Mouse (Mus musculus) embryonic fibroblast, embryonic 13.5 days (primary cell): Measurements from ENCODE around the gene Bid. TPM values are rescaled to one million over a fixed set of nuclear protein-coding genes. Genes with fewer than 3 reads are reported as not detected.
A peak's percentile ranks its signal among the peaks of the same experiment; 100 is the strongest.

Experiments used
- H3K27ac ChIP-seq: 2 replicates; pipeline ENCODE4 v1.5.1; 2012; ENCODE audit warnings: low read length, control low read depth, inconsistent platforms; ENCODE audit not compliant: insufficient read depth
- H3K4me1 ChIP-seq: 2 replicates; pipeline ENCODE4 v1.6.1; 2011; ENCODE audit warnings: low read length; ENCODE audit not compliant: control insufficient read depth, insufficient read depth
- H3K4me3 ChIP-seq: 2 replicates; pipeline ENCODE4 v1.5.1; 2011; ENCODE audit warnings: mild to moderate bottlenecking, control low read depth, low read length; ENCODE audit not compliant: insufficient read depth
- CTCF ChIP-seq: IDR thresholded peaks from 2 replicates; pipeline ENCODE4 v1.5.1; 2011; ENCODE audit warnings: mild to moderate bottlenecking, control low read depth, low read length, moderate library complexity, borderline replicate concordance; ENCODE audit not compliant: insufficient read depth
- POLR2A ChIP-seq: IDR thresholded peaks from 2 replicates; pipeline ENCODE4 v1.6.1; 2011; ENCODE audit warnings: low read depth, mild to moderate bottlenecking, control low read depth, low read length, moderate library complexity
- polyA plus RNA-seq: library from polyadenylated mRNA; stranded (reverse); fragments of >200 nt; gene quantifications from 2 replicates; pipeline ENCODE4 v1.2.4, GENCODE M21; 2011; ENCODE audit warnings: low read depth; ENCODE audit not compliant: missing spikeins, insufficient read length

The Bid gene
- polyA plus RNA-seq, 1 experiment = 21.7 TPM

GRCm38 (mm10) chr6:120906521-120906920 lies 10.1 kb downstream of the Bid start:
- Histone ChIP-seq H3K27ac (no peak overlapping the region), H3K4me3 (no peak overlapping the region), H3K4me1 (no peaks in the 10 kb centered on the region)
- TF ChIP-seq POLR2A (no peak), CTCF (no peak)

- no peaks in the 10 kb centered on the region for H3K4me1 ChIP-seq
- no peak overlapping the region for H3K4me3 ChIP-seq
- no peak overlapping the region for H3K27ac ChIP-seq
- TF ChIP-seq POLR2A (no peak), CTCF (no peak)
Measured at GRCm38 (mm10) chr6:120905111-120905510, 11.5 kb downstream of the Bid start.

GRCm38 (mm10) chr6:120903961-120904360 lies 12.7 kb downstream of the Bid start:
- H3K4me3 ChIP-seq = no peak overlapping the region
- no peak overlapping the region for H3K27ac ChIP-seq
- no peak for TF ChIP-seq POLR2A
- TF ChIP-seq CTCF = no peak
- no peaks in the 10 kb centered on the region for H3K4me1 ChIP-seq

GRCm38 (mm10) chr6:120903450-120903912 lies 13.2 kb downstream of the Bid start:
- TF ChIP-seq POLR2A (no peak), CTCF (0 out of 2 replicates have a peak, but pooled peaks have one; percentile 9)
- H3K4me3 ChIP-seq = no peak overlapping the region
- H3K4me1 ChIP-seq = no peaks in the 10 kb centered on the region
- no peak overlapping the region for H3K27ac ChIP-seq

- Histone ChIP-seq H3K4me1 (no peaks in the 10 kb centered on the region), H3K4me3 (no peak overlapping the region), H3K27ac (no peak overlapping the region)
- no peak for TF ChIP-seq CTCF
- no peak for TF ChIP-seq POLR2A
Measured at GRCm38 (mm10) chr6:120901776-120902645, 14.6 kb downstream of the Bid start.

GRCm38 (mm10) chr6:120898188-120898833 lies 18.3 kb downstream of the Bid start:
- Histone ChIP-seq H3K27ac (no peak overlapping the region), H3K4me1 (no peaks in the 10 kb centered on the region), H3K4me3 (no peak overlapping the region)
- TF ChIP-seq POLR2A (no peak), CTCF (peak; percentile 84; the same call in 1 of the 2 replicates)

GRCm38 (mm10) chr6:120894524-120894923 lies 22.1 kb downstream of the Bid start:
- no peaks in the 10 kb centered on the region for H3K4me1 ChIP-seq
- TF ChIP-seq POLR2A (no peak), CTCF (no peak)

GRCm38 (mm10) chr6:120894089-120894488 lies 22.6 kb downstream of the Bid start:
- Histone ChIP-seq H3K27ac (no peak overlapping the region), H3K4me3 (no peak overlapping the region), H3K4me1 (no peaks in the 10 kb centered on the region)
- no peak for TF ChIP-seq POLR2A
- no peak for TF ChIP-seq CTCF

More at GRCm38 (mm10) chr6:120894524-120894923, 22.1 kb downstream of the Bid start:
- Histone ChIP-seq H3K27ac (no peak overlapping the region), H3K4me3 (no peak overlapping the region)

GRCm38 (mm10) chr6:120886696-120887095 lies 30.0 kb downstream of the Bid start:
- no peak for TF ChIP-seq CTCF
- no peak for TF ChIP-seq POLR2A
- no peak overlapping the region for H3K27ac ChIP-seq

GRCm38 (mm10) chr6:120884436-120884835 lies 32.2 kb downstream of the Bid start:
- H3K4me1 ChIP-seq = no peaks in the 10 kb centered on the region
- no peak overlapping the region for H3K4me3 ChIP-seq
- no peak overlapping the region for H3K27ac ChIP-seq
- no peak for TF ChIP-seq POLR2A
- TF ChIP-seq CTCF = no peak

More at GRCm38 (mm10) chr6:120886696-120887095, 30.0 kb downstream of the Bid start:
- Histone ChIP-seq H3K4me1 (no peaks in the 10 kb centered on the region), H3K4me3 (no peak overlapping the region)
